Mouse (Mus musculus) stomach, embryonic 14.5 days (tissue): ENCODE measurements at regions not wholly inside any gene's neighbourhood (a gene's known extent, or its start where the extent isn't known, plus 50 kb on each side); places are given as distances from the start of the nearest gene placed in this dataset.

ENCODE experiments used
- ATAC-seq: fragments of 200-750 bp; cut with Nextera tagmentation; 2 replicates; pipeline ENCODE4 v1.8.0; 2017; ENCODE audit warnings: low read depth, moderate TSS enrichment; ENCODE audit not compliant: insufficient number of reproducible peaks, insufficient read depth, low FRiP score
- H3K27ac ChIP-seq: fragments of 300-500 bp; sonication (generic); 2 replicates; pipeline ENCODE4 v1.5.1; 2014; ENCODE audit warnings: mild to moderate bottlenecking, low read length, moderate library complexity, mixed read lengths
- H3K27me3 ChIP-seq: fragments of 300-500 bp; sonication (generic); 2 replicates; pipeline ENCODE4 v1.6.1; 2014; ENCODE audit warnings: low read length, control low read depth, mixed read lengths; ENCODE audit not compliant: control insufficient read depth, insufficient read depth
- H3K36me3 ChIP-seq: fragments of 300-500 bp; sonication (generic); 2 replicates; pipeline ENCODE4 v1.6.1; 2014; ENCODE audit warnings: mild to moderate bottlenecking, control low read depth, low read length, moderate library complexity, mixed read lengths; ENCODE audit not compliant: control insufficient read depth, insufficient read depth
- H3K4me1 ChIP-seq: fragments of 300-500 bp; sonication (generic); 2 replicates; pipeline ENCODE4 v1.6.1; 2014; ENCODE audit warnings: low read length, control low read depth, mixed read lengths; ENCODE audit not compliant: control insufficient read depth, insufficient read depth
- H3K4me2 ChIP-seq: fragments of 300-500 bp; sonication (generic); replicated peaks from 2 replicates; pipeline ENCODE4 v1.6.1; 2014; ENCODE audit warnings: low read depth, low read length, control low read depth
- H3K4me3 ChIP-seq: fragments of 300-500 bp; sonication (generic); 2 replicates; pipeline ENCODE4 v1.5.1; 2014; ENCODE audit warnings: low read depth, low read length, control low read depth
- H3K9ac ChIP-seq: fragments of 300-500 bp; sonication (generic); replicated peaks from 2 replicates; pipeline ENCODE4 v1.6.1; 2014; ENCODE audit warnings: low read depth, mild to moderate bottlenecking, control low read depth, low read length, moderate library complexity, mixed read lengths
- H3K9me3 ChIP-seq: fragments of 300-500 bp; sonication (generic); 2 replicates; pipeline ENCODE4 v1.6.1; 2016; ENCODE audit warnings: low read depth, low read length, control low read depth; ENCODE audit not compliant: control insufficient read depth
- WGBS: fragments of 180-500 bp; shearing (Covaris S2); extraction: QIAGEN DNeasy Blood & Tissue Kit; methylation state at CpG from one replicate; pipeline ENCODE4 v1.1.7; 2014; 5-methylcytosine and 5-hydroxymethylcytosine counted together

DNA sequence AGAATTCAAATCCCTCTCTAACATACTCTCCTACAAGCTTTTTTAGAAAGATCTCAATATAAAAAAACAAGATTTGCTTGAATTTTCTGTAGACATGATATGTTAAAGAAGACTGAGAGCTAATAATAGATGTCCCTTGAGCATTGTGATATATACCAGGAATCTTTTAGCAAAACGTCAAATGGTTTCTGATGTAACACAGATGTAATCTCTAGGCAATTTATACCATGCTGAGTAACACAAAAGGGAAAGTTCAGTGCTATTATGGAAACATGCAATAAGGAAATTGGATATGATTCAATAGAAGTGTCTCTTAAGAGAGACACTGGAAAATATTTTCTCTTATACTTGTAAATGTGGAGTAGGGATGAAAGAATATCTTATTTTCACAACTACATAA, 434.8 kb upstream of the Fsip2 start:
- Histone ChIP-seq H3K27ac (no peak overlapping the region), H3K4me2 (no peak overlapping the region), H3K4me1 (no peaks in the 10 kb centered on the region), H3K36me3 (no peaks in the 10 kb centered on the region), H3K9ac (no peak overlapping the region), H3K27me3 (no peaks in the 10 kb centered on the region), H3K9me3 (no peaks in the 10 kb centered on the region), H3K4me3 (no peak overlapping the region)
- ATAC-seq = peak; percentile 23; the same call in 1 of the 2 replicates
- WGBS = 23% methylated on average over 1 of the region's 1 CpGs

DNA sequence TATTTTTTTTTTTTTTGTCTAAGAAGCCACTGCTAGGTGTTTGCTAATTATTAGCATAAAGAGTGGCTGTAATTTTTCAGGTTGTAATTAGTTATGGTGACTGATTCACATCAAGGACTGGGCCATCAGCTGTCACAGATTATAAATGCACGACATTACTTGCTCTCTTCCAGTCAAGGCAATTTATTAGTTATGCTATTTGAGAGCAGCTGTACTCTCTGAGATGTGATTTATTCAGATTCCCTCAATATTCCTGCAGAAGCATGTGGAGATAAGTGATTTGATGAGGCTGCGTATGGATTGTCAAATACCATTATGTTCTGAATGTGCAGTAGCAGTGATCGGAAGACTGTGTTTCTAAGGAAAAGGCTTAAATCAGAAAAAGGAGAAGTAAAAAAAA, 428.3 kb upstream of the Fsip2 start:
- 81% methylated on average over 3 of the region's 3 CpGs for WGBS
- Histone ChIP-seq H3K4me3 (no peak overlapping the region), H3K27ac (no peak overlapping the region), H3K9me3 (no peaks in the 10 kb centered on the region), H3K27me3 (no peaks in the 10 kb centered on the region), H3K9ac (no peak overlapping the region), H3K36me3 (no peaks in the 10 kb centered on the region), H3K4me1 (no peaks in the 10 kb centered on the region), H3K4me2 (no peak overlapping the region)
- no peak for ATAC-seq

DNA sequence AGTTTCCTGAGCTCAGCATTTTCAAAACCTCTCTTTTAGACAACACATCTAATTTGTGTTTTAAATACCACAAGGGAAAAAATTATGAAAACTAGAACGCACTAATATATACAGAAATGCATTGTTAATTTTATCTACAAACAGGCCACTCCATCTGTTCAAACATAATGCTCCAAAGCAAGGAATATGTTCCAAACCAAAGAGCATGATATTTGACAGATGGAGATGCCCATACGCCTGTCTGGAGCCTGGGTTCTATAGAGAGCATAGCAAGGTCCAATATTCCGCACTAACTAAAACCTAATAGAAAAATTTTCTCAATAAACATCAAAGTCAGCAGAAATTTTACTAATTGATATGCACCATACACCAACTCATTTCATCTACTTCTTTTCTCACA, 423.5 kb upstream of the Fsip2 start:
- ATAC-seq = no peak
- Histone ChIP-seq H3K4me3 (no peak overlapping the region), H3K9me3 (no peaks in the 10 kb centered on the region), H3K27ac (no peak overlapping the region), H3K36me3 (no peaks in the 10 kb centered on the region), H3K9ac (no peak overlapping the region), H3K27me3 (no peaks in the 10 kb centered on the region), H3K4me2 (no peak overlapping the region), H3K4me1 (no peaks in the 10 kb centered on the region)
- 84% methylated on average over 3 of the region's 3 CpGs for WGBS

DNA sequence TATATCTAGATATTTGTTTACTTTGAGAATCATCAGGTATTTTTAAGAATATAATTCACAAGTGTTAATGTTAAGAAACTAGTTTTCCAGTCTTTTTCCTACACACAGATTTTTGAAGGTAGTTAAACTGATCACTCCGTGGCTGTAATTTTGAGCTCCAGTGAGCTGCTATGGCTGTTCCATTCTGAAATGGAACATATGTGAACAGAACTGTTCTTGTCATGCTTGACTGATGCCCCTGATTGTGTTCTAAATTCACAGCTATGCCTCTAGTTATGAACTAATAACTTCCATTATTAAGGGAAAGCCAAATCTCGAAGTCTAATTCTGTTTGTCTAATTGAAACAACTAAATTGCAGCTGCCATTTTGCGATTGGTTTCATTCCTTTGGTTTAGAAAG, 404.5 kb upstream of the Fsip2 start:
- whole genome bisulfite sequencing = 83% methylated on average over 3 of the region's 3 CpGs
- Histone ChIP-seq H3K9me3 (no peaks in the 10 kb centered on the region), H3K27ac (no peak overlapping the region), H3K9ac (no peak overlapping the region), H3K4me1 (no peaks in the 10 kb centered on the region), H3K4me3 (no peak overlapping the region), H3K4me2 (no peak overlapping the region), H3K36me3 (no peaks in the 10 kb centered on the region), H3K27me3 (no peaks in the 10 kb centered on the region)
- no peak for ATAC-seq

DNA sequence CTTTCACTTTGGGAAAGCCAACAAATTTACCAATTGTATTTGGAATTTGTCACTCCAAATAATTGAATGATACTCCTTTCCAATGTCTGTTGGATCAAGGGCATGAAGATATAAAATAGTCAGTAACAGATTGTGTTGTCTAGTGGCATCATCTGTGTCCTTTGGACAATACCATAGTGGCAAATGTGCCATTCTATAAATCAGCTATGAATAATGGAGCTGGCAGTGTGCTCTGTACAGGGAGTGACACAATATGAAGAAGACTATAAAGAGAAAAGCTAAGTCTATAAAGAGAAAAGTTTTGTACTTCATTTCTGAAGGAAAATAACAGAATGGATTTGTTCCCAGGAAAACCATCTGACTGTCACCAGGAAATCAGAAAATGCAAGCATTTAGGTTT, 402.8 kb upstream of the Fsip2 start:
- no peaks in the 10 kb centered on the region for H3K4me1 ChIP-seq
- H3K27me3 ChIP-seq = no peaks in the 10 kb centered on the region
- no peaks in the 10 kb centered on the region for H3K9me3 ChIP-seq
- no peak overlapping the region for H3K4me3 ChIP-seq
- ATAC-seq = no peak
- no peak overlapping the region for H3K4me2 ChIP-seq
- H3K36me3 ChIP-seq = no peaks in the 10 kb centered on the region
- no peak overlapping the region for H3K27ac ChIP-seq
- H3K9ac ChIP-seq = no peak overlapping the region

DNA sequence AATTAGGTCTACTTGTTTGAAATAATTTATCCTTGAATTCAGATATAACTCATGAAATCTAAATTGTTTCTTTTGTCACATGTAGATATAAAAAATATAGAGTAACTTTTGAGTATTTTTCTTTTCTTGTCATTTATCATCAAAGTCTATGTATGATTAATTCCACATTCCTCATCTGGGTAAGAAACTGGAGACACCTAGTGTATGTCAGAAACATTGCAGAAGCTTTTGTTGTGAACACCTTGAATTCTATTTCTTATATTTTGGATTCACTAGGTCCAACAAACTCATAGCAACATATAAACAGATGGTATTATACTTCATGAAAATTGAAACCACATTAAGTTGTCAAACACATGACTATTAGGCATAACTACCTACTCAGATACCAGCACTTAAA, 373.1 kb upstream of the Fsip2 start:
- no peak overlapping the region for H3K4me3 ChIP-seq
- H3K9ac ChIP-seq = no peak overlapping the region
- no peak for ATAC-seq
- H3K27me3 ChIP-seq = no peaks in the 10 kb centered on the region
- no peaks in the 10 kb centered on the region for H3K4me1 ChIP-seq
- H3K36me3 ChIP-seq = no peaks in the 10 kb centered on the region
- no peaks in the 10 kb centered on the region for H3K9me3 ChIP-seq
- H3K4me2 ChIP-seq = no peak overlapping the region
- no peak overlapping the region for H3K27ac ChIP-seq

DNA sequence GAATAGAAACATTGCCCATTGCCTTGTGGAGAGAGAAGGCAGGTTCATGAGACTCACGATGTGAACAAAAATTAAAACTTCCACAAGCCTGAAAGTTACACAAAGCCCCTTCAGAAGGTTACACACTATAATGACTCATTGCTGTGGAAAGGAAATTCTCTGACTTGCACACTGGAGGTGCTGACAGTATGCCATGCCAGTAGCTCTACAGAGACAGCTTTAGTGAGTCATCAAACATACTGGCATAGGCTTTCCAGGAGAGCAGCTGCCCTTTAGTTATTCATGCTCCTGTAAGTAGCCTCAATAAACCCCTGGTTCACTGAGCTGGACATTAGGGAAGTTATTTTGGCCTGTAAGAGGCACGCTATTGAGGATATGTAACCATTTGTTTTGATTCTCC, 371.3 kb upstream of the Fsip2 start:
- H3K27ac ChIP-seq = no peak overlapping the region
- H3K27me3 ChIP-seq = no peaks in the 10 kb centered on the region
- ATAC-seq = no peak
- H3K4me2 ChIP-seq = no peak overlapping the region
- H3K4me3 ChIP-seq = no peak overlapping the region
- H3K36me3 ChIP-seq = no peaks in the 10 kb centered on the region
- no peaks in the 10 kb centered on the region for H3K9me3 ChIP-seq
- H3K9ac ChIP-seq = no peak overlapping the region
- H3K4me1 ChIP-seq = no peaks in the 10 kb centered on the region
- WGBS = 67% methylated on average over 2 of the region's 2 CpGs

DNA sequence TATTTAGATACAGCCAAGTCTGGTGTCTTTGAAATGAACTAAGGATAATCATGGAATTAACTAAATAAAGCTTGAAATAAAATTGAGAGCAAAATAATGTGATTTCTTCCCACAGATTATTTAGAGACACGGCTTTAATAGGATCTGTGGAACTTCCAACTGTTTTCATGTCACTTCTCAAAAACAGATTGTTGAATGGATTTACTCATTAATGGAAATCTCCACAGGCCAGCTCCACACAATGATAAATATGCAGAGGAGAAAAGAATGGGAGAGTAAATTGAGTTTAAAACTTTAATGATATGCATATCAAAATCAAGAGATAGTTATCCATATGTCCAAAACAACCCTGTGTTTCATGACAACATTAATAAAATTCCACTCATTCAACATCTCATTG, 369.6 kb upstream of the Fsip2 start:
- no peak for ATAC-seq
- Histone ChIP-seq H3K27me3 (no peaks in the 10 kb centered on the region), H3K9ac (no peak overlapping the region), H3K9me3 (no peaks in the 10 kb centered on the region), H3K4me1 (no peaks in the 10 kb centered on the region), H3K4me2 (no peak overlapping the region), H3K27ac (no peak overlapping the region), H3K4me3 (no peak overlapping the region), H3K36me3 (no peaks in the 10 kb centered on the region)
- 81% methylated on average over 1 of the region's 1 CpGs for WGBS

DNA sequence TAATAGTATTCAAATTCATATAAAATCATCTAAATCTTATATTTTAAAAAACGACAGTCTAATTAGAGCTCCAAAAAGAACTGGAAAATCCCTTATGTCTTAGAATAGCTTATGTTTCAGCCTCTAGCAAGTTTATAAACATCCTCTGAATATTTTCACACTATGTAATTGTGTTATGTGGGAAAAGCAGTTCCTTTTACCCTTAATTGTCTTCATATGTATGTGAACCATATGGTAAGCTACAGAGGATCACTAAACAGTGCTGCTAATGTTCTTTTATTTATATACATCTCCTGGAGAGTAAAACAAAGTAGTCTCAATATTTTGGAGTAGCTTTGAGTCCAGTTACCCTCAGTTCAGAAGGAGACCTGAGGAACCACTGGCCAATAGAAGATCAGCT, 363.8 kb upstream of the Fsip2 start:
- no peak; the same call in 1 of the 2 replicates for ATAC-seq

More for the DNA sequence above, 363.8 kb upstream of the Fsip2 start:
- Histone ChIP-seq H3K4me1 (no peaks in the 10 kb centered on the region), H3K27ac (no peak overlapping the region), H3K36me3 (no peaks in the 10 kb centered on the region), H3K9me3 (no peaks in the 10 kb centered on the region), H3K27me3 (no peaks in the 10 kb centered on the region), H3K9ac (no peak overlapping the region), H3K4me3 (no peak overlapping the region), H3K4me2 (no peak overlapping the region)
- WGBS = 55% methylated on average over 1 of the region's 1 CpGs
